ENCODE assay signal across 19 mouse cellular contexts in genomic region chr5:16095345-16095744, GRCm38 (mm10).
DNase-seq lines count a peak whose midpoint lies in the region; ATAC-seq and TF ChIP-seq lines count a peak whose summit lies in the region.
"Had no signal": no experiment of that assay in that cellular context is flagged by ENCODE, and none has a peak within 500 bp of the region (broad histone marks: within the 10 kb centered on the region; RNA-seq: fewer than 3 reads in every experiment).

No protein-coding gene starts in this region.

- 84% methylated on average over 4 of the region's 4 CpGs for WGBS in forebrain, embryonic 12.5 days
- 88% methylated on average over 4 of the region's 4 CpGs for WGBS in forebrain, embryonic 10.5 days
- WGBS in midbrain, postnatal 0 days = 57% methylated on average over 4 of the region's 4 CpGs
- WGBS in midbrain, embryonic 14.5 days = 59% methylated on average over 4 of the region's 4 CpGs
- WGBS in heart, adult 2 months = 81% methylated on average over 4 of the region's 4 CpGs

- 0 out of 2 replicates have a peak overlapping the region, but pooled peaks have one; percentile 25 for H3K27ac ChIP-seq in forebrain, embryonic 12.5 days
- no peak overlapping the region for H3K27ac ChIP-seq in forebrain, embryonic 10.5 days
- no peak overlapping the region for H3K27ac ChIP-seq in midbrain, postnatal 0 days (ENCODE audit: low read depth, low read length)
- no peak overlapping the region for H3K27ac ChIP-seq in midbrain, embryonic 14.5 days (replicated peaks; ENCODE audit: low read depth, low read length)
- H3K27ac ChIP-seq in heart, adult 2 months = no peak overlapping the region
- H3K27ac ChIP-seq: embryonic facial prominence, embryonic 15.5 days; heart, embryonic 10.5 days; limb, embryonic 15.5 days; stomach, embryonic 15.5 days had no signal

- H3K27me3 ChIP-seq in forebrain, embryonic 12.5 days = no peaks in the 10 kb centered on the region
- H3K27me3 ChIP-seq in forebrain, embryonic 10.5 days (ENCODE audit: poor library complexity, severe bottlenecking) = no peaks in the 10 kb centered on the region
- no peaks in the 10 kb centered on the region for H3K27me3 ChIP-seq in midbrain, postnatal 0 days (ENCODE audit: insufficient read depth, low read length)
- no peaks in the 10 kb centered on the region for H3K27me3 ChIP-seq in midbrain, embryonic 14.5 days (ENCODE audit: control insufficient read depth, insufficient read depth, low read length)
- H3K27me3 ChIP-seq in heart, adult 2 months (ENCODE audit: control insufficient read depth, insufficient read depth, low read length) = no peaks in the 10 kb centered on the region
- H3K27me3 ChIP-seq: embryonic facial prominence, embryonic 15.5 days; limb, embryonic 15.5 days; stomach, embryonic 15.5 days had no signal

- H3K79me2 ChIP-seq in heart, adult 2 months (replicated peaks; ENCODE audit: control insufficient read depth, insufficient read depth, low read length) = no peaks in the 10 kb centered on the region

- ATAC-seq in forebrain, embryonic 12.5 days (ENCODE audit: low FRiP score) = no peak
- no peak for ATAC-seq in midbrain, postnatal 0 days (ENCODE audit: low FRiP score)
- ATAC-seq in midbrain, embryonic 14.5 days (ENCODE audit: low FRiP score, low TSS enrichment) = no peak
- ATAC-seq: activated CD4-positive, CD25-positive, alpha-beta regulatory T cell, adult 4 months had no signal

- TF ChIP-seq CTCF in midbrain, postnatal 0 days (IDR thresholded peaks at IDR 0.05) = no peak
- TF ChIP-seq CTCF in heart, adult 2 months (IDR thresholded peaks at IDR 0.05) = no peak

- no peaks in the 10 kb centered on the region for H3K9me3 ChIP-seq in forebrain, embryonic 12.5 days
- H3K9me3 ChIP-seq in forebrain, embryonic 10.5 days = no peaks in the 10 kb centered on the region
- H3K9me3 ChIP-seq in midbrain, postnatal 0 days (ENCODE audit: low read length) = no peaks in the 10 kb centered on the region
- no peaks in the 10 kb centered on the region for H3K9me3 ChIP-seq in midbrain, embryonic 14.5 days (ENCODE audit: control insufficient read depth, low read length)
- H3K9me3 ChIP-seq: embryonic facial prominence, embryonic 15.5 days; heart, embryonic 10.5 days; limb, embryonic 15.5 days; stomach, embryonic 15.5 days had no signal

- H3K9ac ChIP-seq in forebrain, embryonic 12.5 days = no peak overlapping the region
- no peak overlapping the region for H3K9ac ChIP-seq in midbrain, postnatal 0 days (replicated peaks; ENCODE audit: low read length, poor library complexity, severe bottlenecking)
- no peak overlapping the region for H3K9ac ChIP-seq in midbrain, embryonic 14.5 days (replicated peaks; ENCODE audit: low read length)
- no peak overlapping the region for H3K9ac ChIP-seq in heart, adult 2 months (ENCODE audit: low read depth, low read length)
- H3K9ac ChIP-seq: embryonic facial prominence, embryonic 15.5 days; limb, embryonic 15.5 days; stomach, embryonic 15.5 days had no signal

- H3K4me2 ChIP-seq in forebrain, embryonic 12.5 days = no peak overlapping the region
- H3K4me2 ChIP-seq in midbrain, postnatal 0 days (ENCODE audit: low read depth, low read length, poor library complexity, severe bottlenecking) = no peak overlapping the region
- no peak overlapping the region for H3K4me2 ChIP-seq in midbrain, embryonic 14.5 days (ENCODE audit: low read length)
- H3K4me2 ChIP-seq: embryonic facial prominence, embryonic 15.5 days; limb, embryonic 15.5 days; stomach, embryonic 15.5 days had no signal

- no peak for TF ChIP-seq POLR2A in heart, adult 2 months (IDR thresholded peaks at IDR 0.05; ENCODE audit: insufficient read depth, low read depth, low read length)

- no peak overlapping the region for H3K4me3 ChIP-seq in forebrain, embryonic 12.5 days (replicated peaks)
- H3K4me3 ChIP-seq in forebrain, embryonic 10.5 days = no peak overlapping the region
- H3K4me3 ChIP-seq in midbrain, postnatal 0 days (ENCODE audit: low read depth, low read length) = no peak overlapping the region
- no peak overlapping the region for H3K4me3 ChIP-seq in midbrain, embryonic 14.5 days (replicated peaks; ENCODE audit: low read depth, low read length)
- no peak overlapping the region for H3K4me3 ChIP-seq in heart, adult 2 months
- H3K4me3 ChIP-seq: embryonic facial prominence, embryonic 15.5 days; heart, embryonic 10.5 days; limb, embryonic 15.5 days; stomach, embryonic 15.5 days had no signal

- H3K4me1 ChIP-seq in forebrain, embryonic 12.5 days = no peaks in the 10 kb centered on the region
- H3K4me1 ChIP-seq in forebrain, embryonic 10.5 days = no peaks in the 10 kb centered on the region
- H3K4me1 ChIP-seq in midbrain, postnatal 0 days (ENCODE audit: insufficient read depth, low read length) = no peaks in the 10 kb centered on the region
- no peaks in the 10 kb centered on the region for H3K4me1 ChIP-seq in midbrain, embryonic 14.5 days (ENCODE audit: control insufficient read depth, insufficient read depth, low read length)
- H3K4me1 ChIP-seq in heart, adult 2 months (ENCODE audit: control insufficient read depth, insufficient read depth, low read length) = no peaks in the 10 kb centered on the region
- H3K4me1 ChIP-seq: embryonic facial prominence, embryonic 15.5 days; heart, embryonic 10.5 days; limb, embryonic 15.5 days; stomach, embryonic 15.5 days had no signal

- DNase-seq in forebrain, embryonic 10.5 days (ENCODE audit: extremely low spot score, low spot score) = no peak
- DNase-seq in midbrain, postnatal 0 days (ENCODE audit: low spot score) = peak; percentile 56
- no peak for DNase-seq in midbrain, embryonic 14.5 days
- DNase-seq in cerebellum, postnatal 25 days = peak; percentile 75 to 86
- no peak for DNase-seq in adrenal gland, postnatal 10 days
- DNase-seq in heart, adult 2 months = no peak
- DNase-seq in embryo, embryonic 11 days = no peak
- DNase-seq: gastrocnemius, postnatal 14 days; heart, postnatal 36 days; kidney, adult 11 months; kidney, postnatal 10 days; lung, adult 2 months; right cerebral cortex, adult 18-20 months had no signal

- H3K36me3 ChIP-seq in forebrain, embryonic 12.5 days (replicated peaks) = no peaks in the 10 kb centered on the region
- no peaks in the 10 kb centered on the region for H3K36me3 ChIP-seq in forebrain, embryonic 10.5 days (replicated peaks)
- H3K36me3 ChIP-seq in midbrain, postnatal 0 days (ENCODE audit: insufficient read depth, low read length) = no peaks in the 10 kb centered on the region
- H3K36me3 ChIP-seq in midbrain, embryonic 14.5 days (ENCODE audit: control insufficient read depth, insufficient read depth, low read length) = no peaks in the 10 kb centered on the region
- no peaks in the 10 kb centered on the region for H3K36me3 ChIP-seq in heart, adult 2 months (ENCODE audit: control insufficient read depth, insufficient read depth, low read length)
- H3K36me3 ChIP-seq: embryonic facial prominence, embryonic 15.5 days; heart, embryonic 10.5 days; limb, embryonic 15.5 days; stomach, embryonic 15.5 days had no signal

- no peak for TF ChIP-seq EP300 in heart, adult 2 months (IDR thresholded peaks at IDR 0.05; ENCODE audit: insufficient read depth, low read depth, low read length)

- intact Hi-C loops in heart, adult 2 months (cut with DNase I) = no loop called here

Comparison
In these comparisons a context has a peak if more than half of its experiments do, and no peak if none do; other contexts are left out.
1. DNase-seq: peak in midbrain, postnatal 0 days (single experiment) and cerebellum, postnatal 25 days (2 of 2); none in forebrain, embryonic 10.5 days (single experiment), midbrain, embryonic 14.5 days (single experiment), adrenal gland, postnatal 10 days (single experiment), heart, adult 2 months (0 of 2) and embryo, embryonic 11 days (single experiment).